Mouse (Mus musculus) bone marrow, adult 2 months (tissue): Measurements from ENCODE around the gene Ticam1.

Experiments used
- CTCF ChIP-seq: fragments of 200-500 bp; IDR thresholded peaks from 2 replicates; pipeline ENCODE4 v1.5.1; 2011; ENCODE audit warnings: low read length, control low read depth; ENCODE audit not compliant: control insufficient read depth, insufficient read depth
- POLR2A ChIP-seq: fragments of 200-500 bp; IDR thresholded peaks from 2 replicates; pipeline ENCODE4 v1.6.1; 2011; ENCODE audit warnings: low read depth, mild to moderate bottlenecking, control low read depth, low read length, borderline replicate concordance; ENCODE audit not compliant: control insufficient read depth

- no peak for TF ChIP-seq CTCF
- TF ChIP-seq POLR2A = no peak
These were observed 13.9 kb downstream of the Ticam1 start for GRCm38 (mm10) chr17:56262645-56263094.
